Mouse (Mus musculus) liver, embryonic 14.5 days (tissue): ENCODE measurements at regions not wholly inside any gene's neighbourhood (a gene's known extent, or its start where the extent isn't known, plus 50 kb on each side); places are given as distances from the start of the nearest gene placed in this dataset.

Experiments used
- ATAC-seq: fragments of 200-750 bp; cut with Nextera tagmentation; 2 replicates; pipeline ENCODE4 v1.8.0; 2017; ENCODE audit warnings: moderate number of reproducible peaks, mild to moderate bottlenecking, moderate library complexity; ENCODE audit not compliant: insufficient read depth
- DNase-seq, 3 experiments: peaks; one replicate each; pipeline ENCODE4 v3.0.0-alpha.2; 2012 to 2013; ENCODE audit warnings: low read depth in 3 of 3, low spot score in 3 of 3
- H3K27ac ChIP-seq: fragments of 300-500 bp; sonication (generic); 2 replicates; pipeline ENCODE4 v1.5.1; 2014; ENCODE audit warnings: moderate library complexity, mild to moderate bottlenecking, control low read depth, inconsistent platforms
- H3K27me3 ChIP-seq: fragments of 300-500 bp; sonication (generic); 2 replicates; pipeline ENCODE4 v1.6.1; 2014; ENCODE audit warnings: mild to moderate bottlenecking, low read length, moderate library complexity; ENCODE audit not compliant: control insufficient read depth, insufficient read depth
- H3K36me3 ChIP-seq: fragments of 300-500 bp; sonication (generic); replicated peaks from 2 replicates; pipeline ENCODE4 v1.6.1; 2014; ENCODE audit warnings: low read depth; ENCODE audit not compliant: control insufficient read depth, insufficient read depth
- H3K4me1 ChIP-seq, 2 experiments: fragments of 200-500 bp in 1 of 2; fragments of 300-500 bp in 1 of 2; sonication (generic) in 1 of 2; replicated peaks; 2 replicates each; pipeline ENCODE4 v1.6.1; 2012 to 2014; ENCODE audit warnings: antibody characterized with exemption in 1 of 2, inconsistent platforms in 1 of 2, low read length in 1 of 2; ENCODE audit not compliant: control insufficient read depth in 2 of 2, insufficient read depth in 2 of 2
- H3K4me2 ChIP-seq: fragments of 300-500 bp; sonication (generic); 2 replicates; pipeline ENCODE4 v1.6.1; 2014; ENCODE audit warnings: low read depth, mild to moderate bottlenecking, control low read depth, moderate library complexity
- H3K4me3 ChIP-seq, 2 experiments: fragments of 200-500 bp in 1 of 2; fragments of 300-500 bp in 1 of 2; sonication (generic) in 1 of 2; 2 replicates each; pipeline ENCODE4 v1.5.1; 2012 to 2014; ENCODE audit warnings: low read depth in 2 of 2, low read length in 2 of 2, mild to moderate bottlenecking in 2 of 2, control low read depth in 1 of 2, inconsistent platforms in 1 of 2, moderate library complexity in 1 of 2; ENCODE audit not compliant: insufficient read depth in 1 of 2
- H3K9ac ChIP-seq: fragments of 300-500 bp; sonication (generic); replicated peaks from 2 replicates; pipeline ENCODE4 v1.6.1; 2014; ENCODE audit warnings: mild to moderate bottlenecking, control low read depth, moderate library complexity
- H3K9me3 ChIP-seq: fragments of 300-500 bp; sonication (generic); 2 replicates; pipeline ENCODE4 v1.6.1; 2016; ENCODE audit warnings: low read length, mixed read lengths; ENCODE audit not compliant: control insufficient read depth
- CTCF ChIP-seq: IDR thresholded peaks from 2 replicates; pipeline ENCODE4 v1.5.1; 2016; ENCODE audit warnings: antibody characterized with exemption, low read depth, control low read depth
- EP300 ChIP-seq: IDR thresholded peaks from 2 replicates; pipeline ENCODE4 v1.6.1; 2016; ENCODE audit warnings: antibody characterized with exemption, low read depth
- WGBS: fragments of 180-500 bp; shearing (Covaris S2); extraction: QIAGEN DNeasy Blood & Tissue Kit; methylation state at CpG from one replicate; pipeline ENCODE4 v1.1.7; 2014; ENCODE audit not compliant: insufficient replicate concordance; 5-methylcytosine and 5-hydroxymethylcytosine counted together

DNA sequence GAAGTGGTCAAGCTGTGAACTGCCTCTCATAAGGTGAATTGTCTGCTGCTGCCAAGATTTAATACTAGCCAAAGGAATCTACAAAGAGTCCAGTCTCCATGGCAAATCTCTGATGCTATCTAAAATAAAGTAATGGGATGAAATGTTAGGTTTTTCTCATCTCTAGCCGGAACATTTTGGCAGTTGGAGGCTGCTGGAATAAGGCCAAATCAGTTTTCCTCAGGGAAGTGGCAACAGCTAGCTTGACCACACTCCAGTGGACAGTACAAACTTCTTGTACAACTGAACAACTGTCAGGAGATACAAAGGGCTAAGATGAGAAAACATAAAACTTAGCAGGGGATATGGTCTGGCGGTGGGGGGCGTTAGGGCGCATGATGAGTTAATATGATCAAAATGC, 234.3 kb upstream of the Adamts16 start:
- DNase-seq (no peak), ATAC-seq (no peak)
- H3K36me3 ChIP-seq = no peaks in the 10 kb centered on the region
- no peaks in the 10 kb centered on the region for H3K9me3 ChIP-seq
- no peaks in the 10 kb centered on the region for H3K27me3 ChIP-seq
- 71% methylated on average over 4 of the region's 4 CpGs for WGBS
- TF ChIP-seq CTCF (no peak), EP300 (no peak)
- no peak overlapping the region for H3K4me2 ChIP-seq
- H3K27ac ChIP-seq = no peak overlapping the region
- no peak overlapping the region for H3K4me3 ChIP-seq
- no peak overlapping the region for H3K9ac ChIP-seq
- no peaks in the 10 kb centered on the region for H3K4me1 ChIP-seq

- no peak for TF ChIP-seq EP300
- TF ChIP-seq CTCF = no peak
- ATAC-seq (no peak), DNase-seq (no peak)
- H3K4me1 ChIP-seq = no peaks in the 10 kb centered on the region
- no peak overlapping the region for H3K4me2 ChIP-seq
- H3K27ac ChIP-seq = no peak overlapping the region
- H3K27me3 ChIP-seq = no peaks in the 10 kb centered on the region
- no peak overlapping the region for H3K4me3 ChIP-seq
- 60% methylated on average over 10 of the region's 10 CpGs for WGBS
- H3K9ac ChIP-seq = no peak overlapping the region
- H3K36me3 ChIP-seq = no peaks in the 10 kb centered on the region
- no peaks in the 10 kb centered on the region for H3K9me3 ChIP-seq
These were observed 232.4 kb upstream of the Adamts16 start for GRCm38 (mm10) chr13:71074012-71074411.

GRCm38 (mm10) chr13:71068757-71069201, 227.2 kb upstream of the Adamts16 start:
- TF ChIP-seq EP300 (no peak), CTCF (no peak)
- H3K27me3 ChIP-seq = no peaks in the 10 kb centered on the region
- DNase-seq (no peak), ATAC-seq (no peak)
- no peaks in the 10 kb centered on the region for H3K36me3 ChIP-seq
- no peak overlapping the region for H3K27ac ChIP-seq
- H3K4me2 ChIP-seq = no peak overlapping the region
- no peak overlapping the region for H3K9ac ChIP-seq
- H3K9me3 ChIP-seq = no peaks in the 10 kb centered on the region
- H3K4me3 ChIP-seq = no peak overlapping the region
- H3K4me1 ChIP-seq = no peaks in the 10 kb centered on the region; a peak in 1 of 4 replicates
- WGBS = 66% methylated on average over 11 of the region's 11 CpGs

DNA sequence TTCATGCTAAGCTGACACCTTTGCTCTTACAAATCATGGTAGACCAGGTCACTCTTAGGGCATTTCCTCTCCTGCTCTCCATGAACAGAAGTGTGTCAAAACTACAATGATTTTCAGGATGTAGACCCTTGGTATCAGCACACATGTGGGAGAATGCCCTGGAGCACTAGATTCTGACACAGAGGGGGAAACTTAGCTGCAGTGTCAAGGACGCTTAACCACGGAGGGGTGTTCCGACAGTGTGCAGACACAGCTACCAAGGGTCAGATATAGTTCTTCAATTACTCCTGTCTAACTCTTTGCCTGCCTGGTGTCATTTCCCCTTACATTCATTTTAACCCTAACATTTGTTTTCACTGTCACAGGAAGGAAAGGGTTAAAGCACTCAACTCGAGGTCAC, 226.4 kb upstream of the Adamts16 start:
- Histone ChIP-seq H3K36me3 (no peaks in the 10 kb centered on the region), H3K27ac (no peak overlapping the region), H3K4me2 (no peak overlapping the region), H3K27me3 (no peaks in the 10 kb centered on the region), H3K4me1 (no peaks in the 10 kb centered on the region; a peak in 1 of 4 replicates), H3K9ac (no peak overlapping the region), H3K4me3 (no peak overlapping the region), H3K9me3 (no peaks in the 10 kb centered on the region)
- no peak for TF ChIP-seq EP300
- no peak for TF ChIP-seq CTCF
- WGBS = 25% methylated on average over 4 of the region's 4 CpGs
- ATAC-seq (no peak), DNase-seq (no peak)

DNA sequence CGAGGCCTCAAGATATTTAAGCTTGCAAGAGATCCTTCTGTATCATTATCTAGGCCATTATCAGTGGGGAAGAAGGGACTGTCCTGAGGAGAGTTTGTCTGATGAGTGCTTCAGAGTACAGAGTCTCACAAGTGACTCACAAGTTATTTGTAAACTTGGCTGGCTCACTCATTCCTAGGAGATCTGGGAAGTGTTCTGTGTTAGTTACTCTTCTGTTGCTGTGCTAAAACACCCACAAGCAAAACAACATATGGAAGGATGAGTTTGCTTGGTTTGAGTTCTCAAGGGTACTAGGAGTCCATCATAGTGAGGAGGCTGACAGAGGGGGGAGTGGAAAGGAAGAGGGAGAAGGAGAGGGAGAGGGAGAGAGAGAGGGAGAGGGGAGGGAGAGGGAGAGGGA, 224.0 kb upstream of the Adamts16 start:
- Histone ChIP-seq H3K4me2 (no peak overlapping the region), H3K27me3 (no peaks in the 10 kb centered on the region), H3K4me1 (no peaks in the 10 kb centered on the region; a peak in 1 of 4 replicates), H3K9me3 (no peaks in the 10 kb centered on the region), H3K4me3 (no peak overlapping the region), H3K27ac (no peak overlapping the region), H3K9ac (no peak overlapping the region), H3K36me3 (no peaks in the 10 kb centered on the region)
- ATAC-seq = no peak
- 48% methylated on average over 1 of the region's 1 CpGs for WGBS
- TF ChIP-seq CTCF = no peak
- no peak for TF ChIP-seq EP300
- no peak for DNase-seq
